Mouse (Mus musculus) brain, embryonic 14.5 days (tissue): ENCODE data around the gene Siah1a. TPM values are rescaled to one million over a fixed set of nuclear protein-coding genes. Genes with fewer than 3 reads are reported as not detected.

Experiments used
- DNase-seq: peaks from one replicate; pipeline ENCODE4 v3.0.0-alpha.2; 2011; ENCODE audit warnings: low read depth
- CTCF ChIP-seq: fragments of 200-500 bp; IDR thresholded peaks from 2 replicates; pipeline ENCODE4 v1.5.1; 2012; ENCODE audit warnings: inconsistent platforms, mild to moderate bottlenecking, moderate library complexity, borderline replicate concordance; ENCODE audit not compliant: insufficient read depth, insufficient read length; ENCODE audit errors: extremely low read depth
- POLR2A ChIP-seq: fragments of 200-500 bp; IDR thresholded peaks from 2 replicates; pipeline ENCODE4 v1.6.1; 2012; ENCODE audit warnings: mild to moderate bottlenecking, inconsistent platforms, borderline replicate concordance; ENCODE audit not compliant: poor library complexity, insufficient read depth, insufficient read length, severe bottlenecking; ENCODE audit errors: extremely low read depth
- polyA plus RNA-seq: library from polyadenylated mRNA; depleted of rRNA; stranded (reverse); fragments of >200 nt; gene quantifications from 2 replicates; pipeline ENCODE4 v1.2.3, GENCODE M21; 2012; rRNA removed

Gene Siah1a
- polyA plus RNA-seq, 1 experiment = 66.4 TPM

DNA sequence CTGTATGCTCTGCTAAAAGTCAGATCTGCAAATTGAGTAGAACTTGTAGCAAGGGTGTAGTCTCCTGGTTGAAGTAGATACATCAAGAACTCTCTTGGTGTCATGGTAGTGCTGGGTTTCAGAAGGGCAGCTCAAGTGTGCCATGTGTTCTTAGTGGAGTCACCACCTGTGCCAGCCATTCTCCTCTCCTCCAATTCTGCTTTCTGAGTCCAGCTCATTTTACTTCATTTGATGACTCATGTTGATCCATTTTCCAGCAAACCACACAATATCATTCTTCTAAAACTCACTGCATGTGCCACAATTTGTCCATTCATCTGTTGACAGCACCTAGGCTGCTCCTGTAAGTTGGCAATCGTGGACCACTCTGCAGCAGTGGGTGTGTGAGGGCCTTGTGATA is 53.6 kb downstream of the Siah1a start:
- TF ChIP-seq POLR2A = no peak
- TF ChIP-seq CTCF = no peak
- DNase-seq = no peak

DNA sequence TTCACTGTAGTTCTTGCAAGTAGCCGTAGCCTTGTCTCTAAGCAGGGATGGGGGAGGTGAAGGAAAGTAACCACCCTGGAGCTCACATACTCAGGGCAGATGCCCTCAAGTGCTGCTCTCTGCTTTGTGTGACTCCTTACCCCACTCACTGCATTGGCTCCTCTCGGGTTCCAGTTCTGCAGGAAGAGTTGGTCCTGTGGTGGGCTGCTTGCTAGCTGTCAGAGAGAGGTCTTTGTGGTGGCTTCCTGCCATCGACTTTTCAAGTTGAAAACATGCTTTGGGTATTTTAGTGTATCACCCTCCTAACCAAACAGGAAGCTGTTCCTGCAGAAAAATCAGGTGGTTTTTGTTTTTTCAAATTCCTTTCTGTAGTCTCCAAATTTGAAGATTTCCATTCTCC is 59.1 kb downstream of the Siah1a start:
- no peak for TF ChIP-seq CTCF
- no peak for TF ChIP-seq POLR2A
- no peak for DNase-seq

Other genes starting within 250 kb of the Siah1a start
- gene Abcc12, start 165.2 kb downstream of the Siah1a start, polyA plus RNA-seq = 0.23 and 0.52 TPM in 2 replicates
- 45.2 and 53.5 TPM in 2 replicates for gene Lonp2, start 121.9 kb downstream of the Siah1a start, polyA plus RNA-seq
- gene Gm10638, start 235 bp downstream of the Siah1a start, polyA plus RNA-seq = 1.7 and 2.5 TPM in 2 replicates
- gene N4bp1, start 139.3 kb upstream of the Siah1a start, polyA plus RNA-seq = 14.3 and 23.5 TPM in 2 replicates